Mouse (Mus musculus) thymus, postnatal 25 days (tissue): ENCODE measurements around the gene Miga2.

Experiments
- DNase-seq: peaks from one replicate; pipeline ENCODE4 v3.0.0; 2022

Gene Miga2

GRCm38 (mm10) chr2:30358533-30359531, 5.2 kb upstream of the Miga2 start, which contains the start of gene Sh3glb2:
Gene Sh3glb2, minus strand, starts transcription at chr2:30359337.
- peak; percentile 89 for DNase-seq

- DNase-seq: no peak
Observed at GRCm38 (mm10) chr2:30360626-30361025, 3.4 kb upstream of the Miga2 start.

GRCm38 (mm10) chr2:30362865-30363264, 1.2 kb upstream of the Miga2 start:
- no peak for DNase-seq

GRCm38 (mm10) chr2:30365281-30366069, 1.4 kb downstream of the Miga2 start:
- DNase-seq: no peak

GRCm38 (mm10) chr2:30366203-30366602, 2.2 kb downstream of the Miga2 start:
- DNase-seq: no peak

GRCm38 (mm10) chr2:30371544-30371943, 7.5 kb downstream of the Miga2 start:
- DNase-seq: no peak

GRCm38 (mm10) chr2:30372726-30373125, 8.7 kb downstream of the Miga2 start:
- no peak for DNase-seq

GRCm38 (mm10) chr2:30375893-30376292, 11.9 kb downstream of the Miga2 start:
- DNase-seq: no peak

GRCm38 (mm10) chr2:30377721-30378120, 13.7 kb downstream of the Miga2 start:
- no peak for DNase-seq

GRCm38 (mm10) chr2:30379307-30379706, 15.3 kb downstream of the Miga2 start:
- no peak for DNase-seq

- no peak for DNase-seq
Observed at GRCm38 (mm10) chr2:30380564-30381376, 16.7 kb downstream of the Miga2 start.

GRCm38 (mm10) chr2:30381377-30381725, 17.3 kb downstream of the Miga2 start:
- no peak for DNase-seq

- DNase-seq: no peak
Observed at GRCm38 (mm10) chr2:30384814-30385213, 20.8 kb downstream of the Miga2 start.

GRCm38 (mm10) chr2:30385591-30385990, 21.6 kb downstream of the Miga2 start:
- DNase-seq: no peak

- DNase-seq: no peak
Observed at GRCm38 (mm10) chr2:30386913-30387312, 22.9 kb downstream of the Miga2 start.

GRCm38 (mm10) chr2:30389000-30389399, 25.0 kb downstream of the Miga2 start:
- no peak for DNase-seq

GRCm38 (mm10) chr2:30392114-30392576, 28.1 kb downstream of the Miga2 start, which contains the start of gene Dolpp1:
Gene Dolpp1, plus strand, starts transcription at chr2:30392254.
- DNase-seq: peak; percentile 95

GRCm38 (mm10) chr2:30392577-30393369, 28.7 kb downstream of the Miga2 start:
- DNase-seq: no peak

- DNase-seq: no peak
Observed at GRCm38 (mm10) chr2:30393370-30393656, 29.3 kb downstream of the Miga2 start.

GRCm38 (mm10) chr2:30395757-30396156, 31.7 kb downstream of the Miga2 start:
- DNase-seq: no peak

GRCm38 (mm10) chr2:30396246-30396645, 32.2 kb downstream of the Miga2 start:
- no peak for DNase-seq

- DNase-seq: no peak
Observed at GRCm38 (mm10) chr2:30397986-30398512, 34.0 kb downstream of the Miga2 start.
